ENCODE assay signal across 8 mouse cellular contexts in the genomic region with DNA sequence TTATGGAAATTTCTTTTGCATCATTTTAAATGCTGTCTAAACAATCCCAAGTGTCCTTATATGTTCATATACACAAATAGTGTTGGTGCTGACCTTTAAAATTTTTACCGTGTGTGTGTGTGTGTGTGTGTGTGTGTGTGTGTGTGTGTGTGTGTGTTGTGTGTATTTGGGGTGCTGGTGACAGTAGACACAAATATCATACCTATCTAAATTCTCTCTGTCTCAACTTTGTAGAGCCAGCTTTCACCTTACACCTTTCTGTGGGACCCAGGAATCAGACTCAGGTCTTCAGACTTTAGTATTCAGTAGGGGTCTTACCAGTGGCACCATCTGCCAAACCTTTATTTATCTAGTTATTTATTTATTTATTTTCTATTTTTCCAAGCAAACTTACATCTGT. TPM values are rescaled to one million over a fixed set of nuclear protein-coding genes. Genes with fewer than 3 reads are reported as not detected.
DNase-seq lines count a peak whose midpoint lies in the region; ATAC-seq and TF ChIP-seq lines count a peak whose summit lies in the region.

No protein-coding gene starts in this region.

- no peak for DNase-seq in lung, embryonic 14.5 days
- no peak for DNase-seq in lung, postnatal 36 days
- DNase-seq in forebrain, postnatal 0 days: no peak
- DNase-seq in adrenal gland, postnatal 25 days: no peak
- no peak for DNase-seq in right cerebral cortex, adult 2 months (ENCODE audit: low spot score in 2 of 2)
- no peak for DNase-seq in kidney, postnatal 25 days

- no peak overlapping the region for H3K9ac ChIP-seq in lung, embryonic 14.5 days
- peak overlapping the region; percentile 62; the same call in 1 of the 2 replicates for H3K9ac ChIP-seq in forebrain, postnatal 0 days
- no peak overlapping the region for H3K9ac ChIP-seq in limb, embryonic 12.5 days (replicated peaks)
- H3K9ac ChIP-seq in neural tube, embryonic 13.5 days: peak overlapping the region; percentile 77; the same call in 1 of the 2 replicates

- H3K4me1 ChIP-seq in lung, embryonic 14.5 days (ENCODE audit: insufficient read depth): no peaks in the 10 kb centered on the region
- H3K4me1 ChIP-seq in forebrain, postnatal 0 days (ENCODE audit: insufficient read depth): no peaks in the 10 kb centered on the region
- H3K4me1 ChIP-seq in limb, embryonic 12.5 days (replicated peaks): peaks cover 12% of the 10 kb centered on the region
- peaks cover 27% of the 10 kb centered on the region for H3K4me1 ChIP-seq in neural tube, embryonic 13.5 days (replicated peaks)

- peak overlapping the region; percentile 77 for H3K4me2 ChIP-seq in lung, embryonic 14.5 days
- peak overlapping the region; percentile 92 for H3K4me2 ChIP-seq in forebrain, postnatal 0 days (ENCODE audit: low read depth)
- peak overlapping the region; percentile 81 for H3K4me2 ChIP-seq in limb, embryonic 12.5 days
- H3K4me2 ChIP-seq in neural tube, embryonic 13.5 days: peak overlapping the region; percentile 95

- no peaks in the 10 kb centered on the region for H3K9me3 ChIP-seq in lung, embryonic 14.5 days (ENCODE audit: low read depth, low read length)
- no peaks in the 10 kb centered on the region for H3K9me3 ChIP-seq in forebrain, postnatal 0 days (ENCODE audit: low read length)
- no peaks in the 10 kb centered on the region for H3K9me3 ChIP-seq in limb, embryonic 12.5 days
- no peaks in the 10 kb centered on the region for H3K9me3 ChIP-seq in neural tube, embryonic 13.5 days

- no peak overlapping the region for H3K27ac ChIP-seq in lung, embryonic 14.5 days (ENCODE audit: low read depth)
- no peak overlapping the region for H3K27ac ChIP-seq in forebrain, postnatal 0 days (ENCODE audit: low read depth, low read length)
- H3K27ac ChIP-seq in limb, embryonic 12.5 days: no peak overlapping the region
- H3K27ac ChIP-seq in neural tube, embryonic 13.5 days (replicated peaks): no peak overlapping the region

- no peaks in the 10 kb centered on the region for H3K27me3 ChIP-seq in lung, embryonic 14.5 days (ENCODE audit: insufficient read depth, low read length)
- H3K27me3 ChIP-seq in forebrain, postnatal 0 days (ENCODE audit: insufficient read depth, low read length): no peaks in the 10 kb centered on the region
- peaks cover 12% of the 10 kb centered on the region; the same call in 1 of the 2 replicates for H3K27me3 ChIP-seq in limb, embryonic 12.5 days
- peaks cover 10% of the 10 kb centered on the region for H3K27me3 ChIP-seq in neural tube, embryonic 13.5 days

- WGBS in lung, embryonic 14.5 days: 14% methylated on average over 1 of the region's 1 CpGs
- WGBS in forebrain, postnatal 0 days: 37% methylated on average over 1 of the region's 1 CpGs
- 25% methylated on average over 1 of the region's 1 CpGs for WGBS in limb, embryonic 12.5 days
- whole genome bisulfite sequencing in neural tube, embryonic 13.5 days: 30% methylated on average over 1 of the region's 1 CpGs

- H3K4me3 ChIP-seq in lung, embryonic 14.5 days (ENCODE audit: low read depth, low read length): peak overlapping the region; percentile 72
- peak overlapping the region; percentile 79 for H3K4me3 ChIP-seq in forebrain, postnatal 0 days (ENCODE audit: low read depth, low read length)
- peak overlapping the region; percentile 67 for H3K4me3 ChIP-seq in limb, embryonic 12.5 days (replicated peaks)
- peak overlapping the region; percentile 74 for H3K4me3 ChIP-seq in neural tube, embryonic 13.5 days

- TF ChIP-seq CTCF in lung, embryonic 14.5 days (IDR thresholded peaks at IDR 0.05; ENCODE audit: low read depth): no peak
- TF ChIP-seq CTCF in forebrain, postnatal 0 days (IDR thresholded peaks at IDR 0.05; ENCODE audit: low read depth): no peak

- no peaks in the 10 kb centered on the region for H3K36me3 ChIP-seq in lung, embryonic 14.5 days (ENCODE audit: insufficient read depth)
- H3K36me3 ChIP-seq in forebrain, postnatal 0 days (ENCODE audit: insufficient read depth): no peaks in the 10 kb centered on the region
- H3K36me3 ChIP-seq in limb, embryonic 12.5 days: no peaks in the 10 kb centered on the region
- H3K36me3 ChIP-seq in neural tube, embryonic 13.5 days: no peaks in the 10 kb centered on the region

- no peak for ATAC-seq in lung, embryonic 14.5 days (ENCODE audit: insufficient read depth)
- no peak for ATAC-seq in forebrain, postnatal 0 days
- no peak for ATAC-seq in limb, embryonic 12.5 days (ENCODE audit: insufficient number of reproducible peaks, insufficient read depth, low FRiP score, low TSS enrichment, low read depth)
- no peak for ATAC-seq in neural tube, embryonic 13.5 days (ENCODE audit: low read depth)

RNA-seq across cellular contexts. Expression of a gene that starts 0.7 kb away (rescaled TPM):
- 66.1 and 67.9 TPM in 2 replicates for polyA plus RNA-seq in lung, embryonic 14.5 days (2014; fragmentation: Nextera tagmentation; extraction: Ambion mirVana)
- total RNA-seq in forebrain, postnatal 0 days (2014; rRNA removed): 23.9 and 26.8 TPM in 2 replicates
- 7.9 and 14.2 TPM in 2 replicates for polyA plus RNA-seq in forebrain, postnatal 0 days (2015; fragmentation: Nextera tagmentation; extraction: Ambion mirVana)
- 59.1 and 62.1 TPM in 2 replicates for polyA plus RNA-seq in limb, embryonic 12.5 days (2016; fragmentation: Nextera tagmentation; extraction: Ambion mirVana)
- polyA plus RNA-seq in neural tube, embryonic 13.5 days (2015; fragmentation: Nextera tagmentation; extraction: Ambion mirVana): 34.3 and 34.6 TPM in 2 replicates
- 91.5 and 114 TPM in 2 replicates for total RNA-seq in adrenal gland, postnatal 25 days (2021)

Comparison
In these comparisons a context has a peak if more than half of its experiments do, and no peak if none do; other contexts are left out.
1. H3K9ac ChIP-seq: peak in forebrain, postnatal 0 days (single experiment) and neural tube, embryonic 13.5 days (single experiment); none in lung, embryonic 14.5 days (single experiment) and limb, embryonic 12.5 days (single experiment).
2. Peak in every context shown above with its lines, with median percentiles within 50 percentile points of each other: H3K4me2 ChIP-seq and H3K4me3 ChIP-seq.